Mouse (Mus musculus) spleen, adult 2 months (tissue): ENCODE measurements around the gene H2al1f. TPM values are rescaled to one million over a fixed set of nuclear protein-coding genes. Genes with fewer than 3 reads are reported as not detected.
"Not testable (repeated sequence)": the region's sequence is repeated elsewhere in the genome, so short reads cannot be mapped to it uniquely, and the experiment has no call there.

ENCODE experiments used
- DNase-seq, 2 experiments: peaks; one replicate each; pipeline versions ENCODE4 v3.0.0 to v3.0.0-alpha.2; 2012 to 2021; ENCODE audit warnings: low spot score in 2 of 2, low read depth in 1 of 2
- H3K27ac ChIP-seq: fragments of 200-500 bp; 2 replicates; pipeline ENCODE4 v1.5.1; 2012; ENCODE audit warnings: low read length, inconsistent platforms; ENCODE audit not compliant: insufficient read depth
- H3K27me3 ChIP-seq: fragments of 200-500 bp; 2 replicates; pipeline ENCODE4 v1.6.1; 2012; ENCODE audit warnings: mild to moderate bottlenecking, moderate library complexity, low read length, inconsistent platforms; ENCODE audit not compliant: control insufficient read depth, insufficient read depth
- H3K36me3 ChIP-seq: fragments of 200-500 bp; 2 replicates; pipeline ENCODE4 v1.6.1; 2012; ENCODE audit warnings: mild to moderate bottlenecking, low read length, inconsistent platforms; ENCODE audit not compliant: control insufficient read depth, insufficient read depth
- H3K4me1 ChIP-seq: fragments of 200-500 bp; 2 replicates; pipeline ENCODE4 v1.6.1; 2011; ENCODE audit warnings: inconsistent platforms; ENCODE audit not compliant: control insufficient read depth, insufficient read depth, insufficient read length
- H3K4me3 ChIP-seq: fragments of 200-500 bp; 2 replicates; pipeline ENCODE4 v1.5.1; 2011; ENCODE audit warnings: mild to moderate bottlenecking, inconsistent platforms; ENCODE audit not compliant: insufficient read depth, insufficient read length; ENCODE audit errors: extremely low read depth
- CTCF ChIP-seq: fragments of 200-500 bp; IDR thresholded peaks from 2 replicates; pipeline ENCODE4 v1.5.1; 2011; ENCODE audit warnings: mild to moderate bottlenecking, inconsistent platforms; ENCODE audit not compliant: insufficient read depth, insufficient read length, insufficient replicate concordance; ENCODE audit errors: extremely low read depth
- POLR2A ChIP-seq: fragments of 200-500 bp; IDR thresholded peaks from 2 replicates; pipeline ENCODE4 v1.6.1; 2011; ENCODE audit warnings: low read depth, low read length, inconsistent platforms
- WGBS: fragments of 180-500 bp; shearing (Covaris S2); methylation state at CpG from one replicate; pipeline ENCODE4 v1.1.7; 2018; 5-methylcytosine and 5-hydroxymethylcytosine counted together
- polyA plus RNA-seq: library from polyadenylated mRNA; depleted of rRNA; stranded (reverse); fragments of >200 nt; gene quantifications from 2 replicates; pipeline ENCODE4 v1.2.3, GENCODE M21; 2012

Gene H2al1f
- polyA plus RNA-seq, 1 experiment = not detected

DNA sequence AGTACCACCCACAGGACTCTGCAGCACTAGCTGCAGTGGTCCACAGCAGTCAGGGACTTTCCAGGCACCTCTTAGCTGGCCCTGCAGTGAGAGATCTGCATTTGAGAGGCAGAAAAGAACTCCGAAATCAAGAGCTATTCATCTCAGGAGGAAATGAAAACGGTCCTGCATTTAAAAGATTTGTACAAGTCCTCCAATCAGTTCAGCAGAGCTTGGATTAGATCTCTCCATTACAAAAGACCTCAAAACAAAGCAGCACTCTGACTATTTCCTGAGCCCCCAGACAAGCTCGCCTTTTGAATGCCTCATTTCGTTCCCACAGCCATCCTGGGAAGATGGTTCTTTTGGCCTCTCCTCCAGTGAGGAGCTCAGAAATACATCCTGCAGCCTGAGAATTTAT, 25.7 kb upstream of the H2al1f start:
- no peaks in the 10 kb centered on the region for H3K36me3 ChIP-seq

DNA sequence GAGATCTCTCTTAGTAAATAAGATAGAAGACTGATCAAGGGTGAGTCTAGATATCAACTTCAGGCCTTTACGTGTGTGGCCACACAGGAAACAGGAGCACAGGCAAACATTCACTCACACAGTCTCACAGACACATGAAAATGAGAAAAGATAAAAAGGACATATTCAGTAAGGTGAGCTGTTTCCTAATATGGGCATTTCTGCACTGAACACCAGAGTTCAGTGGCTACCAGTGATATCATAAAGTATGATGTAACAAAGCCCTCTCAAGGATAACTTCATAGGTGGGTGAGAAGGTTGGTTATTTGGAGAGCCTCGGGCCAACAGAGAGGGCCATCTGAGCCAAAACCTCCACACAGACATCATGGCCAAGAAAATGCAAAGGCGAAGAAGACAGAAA, 16.0 kb upstream of the H2al1f start, which contains the start of gene H2al1a:
H2al1a (plus strand) TSS at position 301 of the 400 bp plus-strand sequence.
- not testable (repeated sequence) for H3K4me3 ChIP-seq, H3K4me1 ChIP-seq, H3K27me3 ChIP-seq, DNase-seq, H3K27ac ChIP-seq, H3K36me3 ChIP-seq
- WGBS = no CpG with 5 or more reads among the region's 3 CpGs

More for the DNA sequence above, 25.7 kb upstream of the H2al1f start:
- no peak overlapping the region for H3K27ac ChIP-seq
- H3K4me1 ChIP-seq = no peaks in the 10 kb centered on the region
- DNase-seq = no peak
- 65% methylated on average over 4 of the region's 4 CpGs for WGBS
- no peaks in the 10 kb centered on the region for H3K27me3 ChIP-seq
- TF ChIP-seq CTCF = no peak
- TF ChIP-seq POLR2A = no peak
- no peak overlapping the region for H3K4me3 ChIP-seq

- H3K27me3 ChIP-seq, H3K27ac ChIP-seq, DNase-seq, H3K4me3 ChIP-seq, H3K4me1 ChIP-seq, H3K36me3 ChIP-seq: not testable (repeated sequence)
- WGBS = 81% methylated on average over 1 of the region's 3 CpGs
Measured at GRCm38 (mm10) chrX:11302132-11302531, 12.8 kb upstream of the H2al1f start, which contains the start of gene H2al1b. H2al1b (plus strand) TSS chrX:11302432.

DNA sequence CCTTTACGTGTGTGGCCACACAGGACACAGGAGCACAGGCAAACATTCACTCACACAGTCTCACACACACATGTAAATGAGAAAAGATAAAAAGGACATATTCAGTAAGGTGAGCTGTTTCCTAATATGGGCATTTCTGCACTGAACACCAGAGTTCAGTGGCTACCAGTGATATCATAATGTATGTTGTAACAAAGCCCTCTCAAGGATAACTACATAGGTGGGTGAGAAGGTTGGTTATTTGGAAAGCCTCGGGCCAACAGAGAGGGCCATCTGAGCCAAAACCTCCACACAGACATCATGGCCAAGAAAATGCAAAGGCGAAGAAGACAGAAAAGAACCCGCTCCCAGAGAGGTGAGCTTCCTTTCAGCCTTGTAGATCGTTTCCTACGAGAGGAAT, 9.6 kb upstream of the H2al1f start, which contains the start of gene H2al1c:
H2al1c (plus strand) TSS at position 301 of the 400 bp plus-strand sequence.
- H3K4me3 ChIP-seq, H3K27me3 ChIP-seq, DNase-seq, H3K27ac ChIP-seq, H3K4me1 ChIP-seq, H3K36me3 ChIP-seq: not testable (repeated sequence)
- 91% methylated on average over 2 of the region's 6 CpGs for WGBS

DNA sequence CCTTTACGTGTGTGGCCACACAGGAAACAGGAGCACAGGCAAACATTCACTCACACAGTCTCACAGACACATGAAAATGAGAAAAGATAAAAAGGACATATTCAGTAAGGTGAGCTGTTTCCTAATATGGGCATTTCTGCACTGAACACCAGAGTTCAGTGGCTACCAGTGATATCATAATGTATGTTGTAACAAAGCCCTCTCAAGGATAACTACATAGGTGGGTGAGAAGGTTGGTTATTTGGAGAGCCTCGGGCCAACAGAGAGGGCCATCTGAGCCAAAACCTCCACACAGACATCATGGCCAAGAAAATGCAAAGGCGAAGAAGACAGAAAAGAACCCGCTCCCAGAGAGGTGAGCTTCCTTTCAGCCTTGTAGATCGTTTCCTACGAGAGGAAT, 6.4 kb upstream of the H2al1f start, which contains the start of gene H2al1d:
H2al1d (plus strand) TSS at position 301 of the 400 bp plus-strand sequence.
- not testable (repeated sequence) for H3K36me3 ChIP-seq, H3K4me1 ChIP-seq, H3K27ac ChIP-seq, H3K27me3 ChIP-seq, DNase-seq, H3K4me3 ChIP-seq
- no CpG with 5 or more reads among the region's 6 CpGs for WGBS

DNA sequence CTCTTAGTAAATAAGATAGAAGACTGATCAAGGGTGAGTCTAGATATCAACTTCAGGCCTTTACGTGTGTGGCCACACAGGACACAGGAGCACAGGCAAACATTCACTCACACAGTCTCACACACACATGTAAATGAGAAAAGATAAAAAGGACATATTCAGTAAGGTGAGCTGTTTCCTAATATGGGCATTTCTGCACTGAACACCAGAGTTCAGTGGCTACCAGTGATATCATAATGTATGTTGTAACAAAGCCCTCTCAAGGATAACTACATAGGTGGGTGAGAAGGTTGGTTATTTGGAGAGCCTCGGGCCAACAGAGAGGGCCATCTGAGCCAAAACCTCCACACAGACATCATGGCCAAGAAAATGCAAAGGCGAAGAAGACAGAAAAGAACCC, 3.3 kb upstream of the H2al1f start, which contains the start of gene H2al1e:
H2al1e (plus strand) TSS at position 301 of the 400 bp plus-strand sequence.
- not testable (repeated sequence) for H3K36me3 ChIP-seq, DNase-seq, H3K4me3 ChIP-seq, H3K27ac ChIP-seq, H3K27me3 ChIP-seq, H3K4me1 ChIP-seq
- no CpG with 5 or more reads among the region's 3 CpGs for WGBS

DNA sequence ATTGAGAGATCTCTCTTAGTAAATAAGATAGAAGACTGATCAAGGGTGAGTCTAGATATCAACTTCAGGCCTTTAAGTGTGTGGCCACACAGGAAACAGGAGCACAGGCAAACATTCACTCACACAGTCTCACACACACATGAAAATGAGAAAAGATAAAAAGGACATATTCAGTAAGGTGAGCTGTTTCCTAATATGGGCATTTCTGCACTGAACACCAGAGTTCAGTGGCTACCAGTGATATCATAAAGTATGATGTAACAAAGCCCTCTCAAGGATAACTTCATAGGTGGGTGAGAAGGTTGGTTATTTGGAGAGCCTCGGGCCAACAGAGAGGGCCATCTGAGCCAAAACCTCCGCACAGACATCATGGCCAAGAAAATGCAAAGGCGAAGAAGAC, 3.0 kb downstream of the H2al1f start, which contains the start of gene H2al1g:
H2al1g (plus strand) TSS at position 301 of the 400 bp plus-strand sequence.
- not testable (repeated sequence) for H3K27me3 ChIP-seq, H3K36me3 ChIP-seq, DNase-seq, H3K4me3 ChIP-seq, H3K4me1 ChIP-seq, H3K27ac ChIP-seq
- no CpG with 5 or more reads among the region's 3 CpGs for WGBS

DNA sequence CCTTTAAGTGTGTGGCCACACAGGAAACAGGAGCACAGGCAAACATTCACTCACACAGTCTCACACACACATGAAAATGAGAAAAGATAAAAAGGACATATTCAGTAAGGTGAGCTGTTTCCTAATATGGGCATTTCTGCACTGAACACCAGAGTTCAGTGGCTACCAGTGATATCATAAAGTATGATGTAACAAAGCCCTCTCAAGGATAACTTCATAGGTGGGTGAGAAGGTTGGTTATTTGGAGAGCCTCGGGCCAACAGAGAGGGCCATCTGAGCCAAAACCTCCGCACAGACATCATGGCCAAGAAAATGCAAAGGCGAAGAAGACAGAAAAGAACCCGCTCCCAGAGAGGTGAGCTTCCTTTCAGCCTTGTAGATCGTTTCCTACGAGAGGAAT, 6.2 kb downstream of the H2al1f start, which contains the start of gene H2al1h:
H2al1h (plus strand) TSS at position 301 of the 400 bp plus-strand sequence.
- not testable (repeated sequence) for H3K27ac ChIP-seq, H3K27me3 ChIP-seq, H3K36me3 ChIP-seq, DNase-seq, H3K4me1 ChIP-seq, H3K4me3 ChIP-seq
- WGBS = no CpG with 5 or more reads among the region's 6 CpGs

DNA sequence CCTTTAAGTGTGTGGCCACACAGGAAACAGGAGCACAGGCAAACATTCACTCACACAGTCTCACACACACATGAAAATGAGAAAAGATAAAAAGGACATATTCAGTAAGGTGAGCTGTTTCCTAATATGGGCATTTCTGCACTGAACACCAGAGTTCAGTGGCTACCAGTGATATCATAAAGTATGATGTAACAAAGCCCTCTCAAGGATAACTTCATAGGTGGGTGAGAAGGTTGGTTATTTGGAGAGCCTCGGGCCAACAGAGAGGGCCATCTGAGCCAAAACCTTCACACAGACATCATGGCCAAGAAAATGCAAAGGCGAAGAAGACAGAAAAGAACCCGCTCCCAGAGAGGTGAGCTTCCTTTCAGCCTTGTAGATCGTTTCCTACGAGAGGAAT, 9.4 kb downstream of the H2al1f start, which contains the start of gene H2al1i:
H2al1i (plus strand) TSS at position 301 of the 400 bp plus-strand sequence.
- no CpG with 5 or more reads among the region's 5 CpGs for WGBS
- not testable (repeated sequence) for H3K27me3 ChIP-seq, DNase-seq, H3K36me3 ChIP-seq, H3K27ac ChIP-seq, H3K4me3 ChIP-seq, H3K4me1 ChIP-seq

DNA sequence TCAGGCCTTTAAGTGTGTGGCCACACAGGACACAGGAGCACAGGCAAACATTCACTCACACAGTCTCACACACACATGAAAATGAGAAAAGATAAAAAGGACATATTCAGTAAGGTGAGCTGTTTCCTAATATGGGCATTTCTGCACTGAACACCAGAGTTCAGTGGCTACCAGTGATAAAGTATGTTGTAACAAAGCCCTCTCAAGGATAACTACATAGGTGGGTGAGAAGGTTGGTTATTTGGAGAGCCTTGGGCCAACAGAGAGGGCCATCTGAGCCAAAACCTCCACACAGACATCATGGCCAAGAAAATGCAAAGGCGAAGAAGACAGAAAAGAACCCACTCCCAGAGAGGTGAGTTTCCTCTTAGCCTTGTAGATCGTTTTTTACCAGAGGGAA, 12.6 kb downstream of the H2al1f start, which contains the start of gene H2al1j:
H2al1j (plus strand) TSS at position 301 of the 400 bp plus-strand sequence.
- not testable (repeated sequence) for H3K27ac ChIP-seq, DNase-seq, H3K4me3 ChIP-seq, H3K27me3 ChIP-seq, H3K36me3 ChIP-seq, H3K4me1 ChIP-seq
- 74% methylated on average over 2 of the region's 2 CpGs for WGBS
